Mouse (Mus musculus): ENCODE results near the gene Ugt1a7c. TPM values are rescaled to one million over a fixed set of nuclear protein-coding genes. Genes with fewer than 3 reads are reported as not detected.
"Not testable (repeated sequence)": the region's sequence is repeated elsewhere in the genome, so short reads cannot be mapped to it uniquely, and the experiment has no call there.

Ugt1a7c gene
- polyA plus RNA-seq, 2 experiments from 2014 or later = 0.17 to 0.45 TPM

DNA sequence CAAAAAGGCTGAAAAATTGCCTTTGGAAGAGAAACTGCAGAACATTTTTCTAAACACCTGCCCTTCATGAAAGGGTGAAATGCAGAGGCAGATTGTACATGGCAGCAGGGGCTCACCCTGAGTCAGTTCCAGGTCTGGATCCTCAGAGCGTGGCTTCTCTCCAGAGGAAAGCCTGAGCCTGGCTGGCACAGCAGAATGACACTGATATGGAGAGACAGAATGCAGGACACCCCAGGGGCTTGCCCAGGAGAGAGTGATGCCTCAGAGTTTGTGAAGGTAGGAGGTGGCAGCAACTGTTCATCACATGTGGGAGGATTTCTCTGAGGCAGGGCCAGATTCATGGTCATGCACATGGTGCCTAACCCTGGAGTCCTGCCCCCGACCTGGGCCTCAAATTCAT, 105.1 kb downstream of the Ugt1a7c start:
- no peak for ATAC-seq

DNA sequence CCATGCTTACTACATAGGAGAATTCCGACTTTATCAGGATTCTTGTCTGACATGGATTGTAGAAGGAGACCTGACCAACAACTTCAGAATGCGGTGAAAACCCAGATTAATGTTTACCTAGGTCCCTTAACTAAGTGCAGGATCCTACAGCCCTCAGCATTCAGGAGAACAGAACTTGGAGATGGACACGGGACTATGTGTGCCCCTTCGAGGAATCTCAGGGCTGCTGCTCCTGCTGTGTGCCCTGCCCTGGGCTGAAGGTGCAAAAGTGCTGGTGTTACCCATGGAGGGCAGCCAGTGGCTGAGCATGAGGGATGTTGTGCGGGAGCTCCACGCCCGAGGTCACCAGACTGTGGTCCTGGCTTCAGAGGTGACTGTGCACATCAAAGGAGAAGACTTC, 105.6 kb downstream of the Ugt1a7c start, which contains the start of gene Ugt1a2:
Ugt1a2 (plus strand) TSS at position 146 of the 400 bp plus-strand sequence.
- ATAC-seq = no peak

DNA sequence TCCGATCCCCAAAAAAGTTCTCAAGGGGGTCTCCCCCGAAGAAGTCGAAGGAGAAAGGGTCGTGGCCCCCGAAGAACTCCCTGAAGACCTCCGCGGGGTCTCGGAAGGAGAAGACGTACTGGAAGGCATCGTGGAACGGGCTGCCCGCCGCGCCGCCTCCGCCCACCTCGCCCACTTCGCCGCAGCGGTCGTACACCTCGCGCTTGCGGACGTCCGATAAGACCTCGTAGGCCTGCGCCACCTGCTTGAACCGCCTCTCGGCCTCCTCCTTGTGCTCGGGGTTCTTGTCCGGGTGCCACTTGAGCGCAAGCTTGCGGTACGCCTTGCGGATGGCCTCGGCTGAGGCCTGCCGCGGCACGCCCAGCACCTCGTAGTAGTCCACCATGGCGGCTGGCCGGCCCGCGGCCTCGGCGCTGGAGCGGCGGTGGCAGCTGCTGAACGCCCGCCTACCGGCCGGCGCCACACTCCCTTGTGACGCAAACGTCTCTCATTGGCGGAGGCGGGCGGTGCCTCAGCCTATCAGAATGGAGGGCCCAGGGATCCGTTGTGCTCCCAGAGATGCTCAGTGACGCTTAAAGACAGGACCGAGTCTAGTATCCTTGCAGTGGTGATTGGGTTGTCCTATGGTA, 110.5 kb downstream of the Ugt1a7c start, which contains the start of gene Dnajb3:
Dnajb3 (minus strand) TSS at position 489 of the 629 bp plus-strand sequence.
- ATAC-seq = peak; percentile 77

DNA sequence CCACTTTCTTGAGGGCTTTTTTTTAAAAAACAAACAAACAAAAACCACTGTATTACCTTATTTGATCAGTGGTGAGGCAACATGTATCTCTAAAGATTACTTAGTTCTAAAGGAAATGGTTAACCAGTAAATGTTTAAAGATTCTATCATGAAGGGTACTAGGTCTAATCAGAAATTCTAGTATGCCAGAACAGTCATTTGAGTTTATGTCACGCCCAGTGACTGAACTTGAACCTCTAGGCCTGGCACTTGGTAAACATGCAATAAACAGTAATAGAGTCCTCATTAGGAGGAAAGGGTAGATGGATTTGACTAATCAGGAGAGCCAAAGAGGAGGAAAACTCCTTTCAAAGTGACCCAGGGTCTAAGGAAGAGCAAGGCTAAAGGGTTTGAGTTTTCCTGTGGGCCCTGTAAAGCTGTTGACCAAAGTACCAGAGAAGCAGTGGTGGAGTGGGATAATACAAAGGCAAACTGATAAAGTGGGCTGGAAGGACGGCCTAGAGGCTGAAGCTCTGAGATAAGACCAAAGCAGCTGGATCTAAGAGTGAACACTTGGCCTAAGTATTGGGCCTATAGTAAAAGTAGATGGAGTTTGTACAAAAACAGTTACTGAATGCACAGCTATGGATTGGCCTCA, 112.1 kb downstream of the Ugt1a7c start:
- no peak for ATAC-seq

DNA sequence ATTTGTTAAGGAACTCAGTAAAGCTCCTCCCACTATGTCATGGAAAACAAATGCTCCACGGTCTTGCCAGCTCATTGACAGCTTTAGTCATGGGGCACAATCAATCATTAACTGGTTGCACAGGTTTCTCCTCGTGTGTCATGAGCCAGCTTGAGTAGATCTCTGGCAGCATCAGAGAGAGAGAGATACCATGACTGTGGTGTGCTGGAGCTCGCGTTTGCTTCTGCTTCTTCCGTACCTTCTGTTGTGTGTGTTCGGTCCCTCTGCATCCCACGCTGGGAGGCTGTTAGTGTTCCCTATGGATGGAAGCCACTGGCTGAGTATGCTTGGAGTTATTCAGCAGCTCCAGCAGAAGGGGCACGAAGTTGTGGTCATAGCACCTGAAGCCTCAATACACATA, 117.0 kb downstream of the Ugt1a7c start, which contains the start of gene Ugt1a1:
Ugt1a1 (plus strand) TSS at position 148 of the 400 bp plus-strand sequence.
- ATAC-seq = no peak

DNA sequence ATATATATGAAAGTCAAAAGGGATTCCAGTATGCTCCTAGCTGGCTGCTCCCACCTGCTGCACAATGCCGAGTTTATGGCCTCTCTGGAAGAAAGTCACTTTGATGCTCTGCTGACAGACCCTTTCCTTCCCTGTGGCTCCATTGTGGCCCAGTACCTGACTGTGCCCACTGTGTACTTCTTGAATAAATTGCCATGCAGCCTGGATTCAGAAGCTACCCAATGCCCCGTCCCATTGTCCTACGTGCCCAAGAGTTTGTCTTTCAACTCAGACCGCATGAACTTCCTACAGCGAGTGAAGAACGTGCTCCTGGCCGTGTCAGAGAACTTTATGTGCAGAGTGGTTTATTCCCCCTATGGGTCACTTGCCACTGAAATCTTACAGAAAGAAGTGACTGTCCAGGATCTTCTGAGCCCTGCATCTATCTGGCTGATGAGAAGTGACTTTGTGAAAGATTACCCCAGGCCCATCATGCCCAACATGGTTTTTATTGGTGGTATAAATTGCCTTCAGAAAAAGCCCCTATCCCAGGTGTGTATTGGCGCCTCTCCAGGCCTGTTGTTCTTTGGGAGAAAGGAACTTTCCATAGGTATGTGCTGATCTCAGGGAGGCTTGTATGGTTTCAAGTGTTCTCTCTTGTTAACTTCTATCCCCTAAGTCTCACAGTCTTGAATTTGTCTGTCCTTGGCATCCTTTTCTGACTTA, 117.6 kb downstream of the Ugt1a7c start:
- no peak for ATAC-seq

DNA sequence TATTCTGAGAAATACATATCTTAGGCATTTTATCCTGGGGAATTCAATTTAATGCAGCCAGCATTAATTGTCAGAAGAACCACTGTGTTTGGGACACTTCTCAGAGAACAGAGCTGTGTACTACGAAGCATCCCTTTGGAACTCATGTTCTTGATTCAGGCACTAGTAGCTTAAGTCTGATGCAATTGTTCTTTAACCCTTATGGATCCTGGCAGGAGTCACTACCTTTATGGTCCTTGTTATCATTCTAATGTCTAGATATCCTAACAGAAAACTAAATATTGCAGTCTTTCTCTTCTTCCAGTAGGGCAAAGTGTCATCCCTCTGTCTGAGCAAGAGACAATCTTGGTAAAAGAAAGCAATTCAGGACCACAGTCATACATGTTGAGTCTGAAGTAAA, 118.2 kb downstream of the Ugt1a7c start:
- ATAC-seq = no peak

DNA sequence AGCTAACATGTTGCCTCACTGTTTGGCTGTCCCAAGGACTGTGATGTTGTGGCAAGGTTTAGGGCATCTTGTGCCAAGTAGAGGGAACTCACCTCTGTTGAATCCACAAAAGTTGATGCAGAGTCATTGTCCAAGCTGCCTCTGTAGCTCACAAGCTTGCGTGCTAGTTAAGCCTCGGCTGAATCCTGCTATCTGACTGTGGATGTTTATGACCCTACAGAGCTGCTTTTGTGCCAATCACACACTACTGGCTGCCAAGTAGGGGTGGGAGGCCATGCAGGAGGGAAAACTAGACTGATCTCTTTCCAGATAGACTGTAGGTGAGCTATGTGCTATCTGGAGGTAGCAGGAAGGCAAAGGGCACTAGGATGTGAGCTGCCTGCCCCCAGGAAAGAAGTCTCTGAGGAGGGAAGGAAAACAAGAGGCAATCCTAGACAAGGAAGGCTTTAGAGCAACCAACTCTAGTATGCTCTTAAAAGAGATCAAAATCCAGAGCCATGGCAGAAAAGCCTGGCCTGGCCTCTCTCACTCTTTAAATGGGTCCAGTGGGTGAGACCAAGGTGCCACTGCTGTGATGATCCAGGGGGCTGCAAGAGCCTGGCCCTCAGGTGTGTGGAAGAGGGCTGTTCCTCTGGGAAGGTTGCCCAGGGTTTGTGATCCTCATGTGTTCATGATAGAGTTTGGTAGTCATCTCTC, 119.1 kb downstream of the Ugt1a7c start:
- ATAC-seq = no peak

DNA sequence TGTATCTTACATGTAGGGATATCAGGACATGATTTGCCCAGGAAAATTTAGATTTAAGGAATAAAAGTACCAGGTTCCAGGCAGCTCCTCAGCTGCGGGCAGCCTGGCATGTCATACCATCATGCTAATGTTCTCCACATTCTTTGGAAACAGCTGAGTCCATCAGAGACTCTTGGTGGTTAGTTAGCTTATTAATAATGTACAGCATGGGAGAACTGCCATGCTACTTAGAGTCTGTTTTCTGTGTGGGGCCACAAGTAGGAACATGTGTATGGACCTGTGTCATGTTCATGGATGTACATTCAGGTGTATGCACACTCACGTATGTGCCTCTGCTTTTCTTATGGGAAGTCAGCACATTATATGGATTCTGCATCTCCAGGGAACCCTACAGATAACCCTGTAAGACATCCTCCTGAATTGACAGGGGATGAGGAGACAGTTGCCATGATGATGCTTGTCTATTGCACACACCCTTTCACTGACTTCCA, 119.6 kb downstream of the Ugt1a7c start:
- ATAC-seq = no peak

DNA sequence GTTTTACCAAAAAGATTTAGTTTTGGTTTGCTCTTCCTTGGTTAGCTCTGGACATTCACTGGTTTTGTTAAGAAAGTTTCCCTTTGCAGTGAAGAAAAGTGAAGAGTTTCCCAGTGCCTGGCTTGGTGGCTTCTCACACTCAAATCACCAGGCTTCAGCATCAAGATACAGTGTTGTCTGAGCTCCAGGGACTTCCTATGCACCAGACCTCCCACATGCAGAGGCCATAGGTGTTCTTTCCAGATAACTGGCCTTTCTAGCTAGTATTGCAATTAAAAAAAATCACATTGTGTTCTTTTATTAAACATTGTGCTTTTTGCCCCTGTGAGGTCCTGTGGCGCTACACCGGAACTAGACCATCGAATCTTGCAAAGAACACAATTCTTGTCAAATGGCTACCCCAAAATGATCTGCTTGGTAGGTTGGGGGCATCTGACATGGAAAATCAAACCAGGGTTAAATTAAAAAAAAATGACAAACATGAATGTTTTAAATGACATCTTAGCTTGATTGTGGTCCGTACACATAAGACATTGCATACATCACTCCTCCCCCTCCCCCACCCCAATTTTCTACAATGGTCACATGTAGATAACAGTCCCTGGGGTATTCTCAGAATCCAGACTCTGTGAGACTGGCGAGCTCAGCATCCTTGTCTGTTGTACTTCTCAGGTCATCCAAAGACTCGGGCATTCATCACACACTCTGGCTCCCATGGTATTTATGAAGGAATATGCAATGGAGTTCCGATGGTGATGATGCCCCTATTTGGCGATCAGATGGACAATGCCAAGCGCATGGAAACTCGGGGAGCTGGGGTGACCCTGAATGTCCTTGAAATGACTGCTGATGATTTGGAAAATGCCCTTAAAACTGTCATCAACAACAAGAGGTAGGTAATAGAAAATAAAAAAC, 120.9 kb downstream of the Ugt1a7c start:
- no peak for ATAC-seq

DNA sequence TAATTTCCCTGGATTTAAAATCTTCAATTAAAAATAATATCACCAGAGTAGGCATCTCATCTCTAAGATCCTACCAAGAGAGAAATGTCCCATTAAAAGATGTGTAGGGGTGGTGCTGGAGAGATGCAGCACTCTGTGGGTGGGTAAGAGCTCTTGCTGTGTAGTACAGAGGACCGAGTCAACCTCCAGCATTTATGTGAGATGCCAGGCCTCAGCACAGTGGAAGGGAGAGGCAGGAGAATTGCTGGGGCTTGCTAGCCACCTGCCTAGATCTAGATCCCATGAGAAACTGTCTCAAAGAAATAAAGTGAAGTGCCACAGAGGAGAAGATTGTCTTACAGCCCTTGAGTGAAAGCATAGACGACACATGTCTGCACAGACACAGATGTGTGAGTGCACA, 121.7 kb downstream of the Ugt1a7c start:
- no peak for ATAC-seq

DNA sequence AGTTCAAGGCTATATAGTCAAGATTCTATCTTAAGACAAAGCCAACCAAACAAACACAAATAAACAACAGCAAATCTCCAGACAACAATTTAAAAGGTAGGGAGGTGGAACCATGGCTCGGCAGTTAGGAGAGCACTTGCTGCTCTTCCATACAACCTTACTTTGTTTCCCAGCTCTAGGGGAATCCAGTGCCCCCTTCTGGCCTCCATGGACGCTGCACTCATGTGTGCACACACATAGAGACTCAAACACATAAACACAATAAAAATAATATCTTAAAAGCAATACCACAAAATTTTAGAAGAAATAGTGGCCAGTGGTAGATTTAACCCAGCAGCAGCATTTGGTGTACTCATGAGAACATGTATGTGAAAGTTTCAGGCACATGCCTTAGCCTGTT, 122.3 kb downstream of the Ugt1a7c start:
- ATAC-seq = no peak

DNA sequence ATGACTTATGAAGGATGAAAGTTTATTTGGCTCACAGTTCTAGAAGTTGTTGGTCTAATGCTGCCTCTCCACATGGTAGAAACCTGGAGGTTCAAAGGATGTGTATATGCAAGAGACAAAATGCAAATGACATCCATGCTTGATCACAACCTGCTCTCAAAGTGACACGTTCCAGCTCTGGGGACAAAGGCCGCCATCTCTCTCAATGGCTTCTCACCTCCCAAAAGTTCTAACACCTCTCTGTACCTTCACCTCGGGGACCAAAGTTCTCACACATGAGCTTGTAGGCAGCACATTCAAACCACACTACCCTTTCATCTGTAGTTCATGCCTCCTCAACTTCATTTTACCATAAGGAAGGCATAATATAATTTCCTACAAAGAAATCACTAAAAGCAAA, 122.7 kb downstream of the Ugt1a7c start:
- no peak for ATAC-seq

DNA sequence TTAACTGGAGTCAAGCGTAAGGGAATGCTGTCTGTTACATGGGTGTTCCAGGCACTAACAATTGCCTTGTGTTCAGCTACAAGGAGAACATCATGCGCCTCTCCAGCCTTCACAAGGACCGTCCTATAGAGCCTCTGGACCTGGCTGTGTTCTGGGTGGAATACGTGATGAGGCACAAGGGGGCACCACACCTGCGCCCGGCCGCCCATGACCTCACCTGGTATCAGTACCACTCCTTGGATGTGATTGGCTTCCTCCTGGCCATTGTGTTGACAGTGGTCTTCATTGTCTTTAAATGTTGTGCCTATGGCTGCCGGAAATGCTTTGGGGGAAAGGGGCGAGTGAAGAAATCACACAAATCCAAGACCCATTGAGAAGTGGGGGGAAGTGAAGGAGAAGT, 123.2 kb downstream of the Ugt1a7c start:
- ATAC-seq = no peak

DNA sequence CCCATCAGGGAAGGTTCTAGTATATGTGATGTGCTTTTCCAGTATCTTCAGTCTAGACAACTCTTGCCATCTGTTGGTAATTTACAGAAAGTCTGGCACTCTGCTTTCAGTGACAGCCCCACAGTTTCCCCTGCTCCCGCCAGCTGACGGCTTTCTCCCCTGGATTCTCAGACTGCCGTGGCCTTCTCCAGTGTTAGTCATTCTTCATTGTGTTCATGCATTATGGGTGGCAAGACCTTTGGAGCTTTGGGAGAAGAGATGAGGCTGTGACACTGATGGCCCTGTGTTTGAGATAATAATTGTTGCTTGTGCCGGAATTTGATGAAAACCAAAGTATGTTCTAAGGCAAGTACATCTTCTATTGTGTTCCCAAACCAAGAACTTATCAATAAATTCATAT, 123.7 kb downstream of the Ugt1a7c start:
- no peak for ATAC-seq

DNA sequence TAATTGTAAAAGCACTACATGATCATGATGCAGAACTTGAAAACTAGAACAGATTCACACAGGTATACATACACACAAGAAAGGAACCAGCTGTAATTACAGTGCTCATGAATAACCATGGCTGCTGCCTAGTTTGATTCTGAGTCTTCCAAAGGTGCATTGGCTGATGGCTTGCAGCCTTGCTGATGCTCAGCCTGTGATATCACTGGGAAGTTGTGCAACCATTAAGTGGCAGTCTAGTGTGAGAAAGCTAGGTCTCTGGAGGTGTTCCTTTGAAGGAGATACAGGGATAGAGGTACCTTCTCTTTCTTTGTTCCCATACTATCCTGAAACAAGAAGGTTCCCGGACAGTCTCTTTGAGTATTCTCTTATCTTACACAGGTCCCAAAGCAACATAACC, 124.2 kb downstream of the Ugt1a7c start:
- no peak for ATAC-seq

DNA sequence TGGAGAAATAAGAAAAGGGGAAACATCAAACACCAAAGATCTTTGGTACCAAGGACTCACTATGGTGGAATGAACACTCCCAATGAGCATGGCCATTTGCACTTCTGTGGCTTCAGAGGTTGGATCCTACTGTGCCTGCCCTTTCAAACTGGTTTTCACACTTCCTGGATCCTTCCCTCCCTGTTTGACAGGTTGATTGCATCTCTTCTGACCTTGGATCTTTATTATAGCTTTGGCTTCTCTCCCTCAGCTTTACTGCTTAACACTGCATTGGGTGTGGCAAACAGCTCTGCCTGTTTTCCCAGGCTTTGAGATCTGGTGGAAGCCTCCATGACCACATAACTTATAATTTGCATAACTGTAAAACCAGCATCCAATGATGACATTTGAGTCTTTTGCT, 125.5 kb downstream of the Ugt1a7c start:
- no peak for ATAC-seq

DNA sequence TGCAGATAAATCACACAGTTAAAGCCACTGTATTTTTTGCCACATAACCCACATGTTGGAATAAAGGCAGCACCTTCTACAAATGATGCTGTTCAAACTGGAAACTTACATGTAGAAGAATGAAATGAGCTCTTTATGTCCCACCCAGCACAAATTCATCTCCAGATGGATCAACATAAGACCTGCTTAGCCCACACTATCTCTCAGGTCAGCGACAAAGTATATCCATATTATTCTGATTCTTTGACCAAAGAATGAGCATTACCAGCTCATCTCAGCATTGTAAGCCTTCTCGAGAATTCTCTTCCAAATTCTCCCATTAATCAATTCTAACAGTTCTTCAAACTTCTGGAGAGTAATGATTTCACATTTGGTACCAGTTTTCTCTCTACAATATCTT, 127.4 kb downstream of the Ugt1a7c start:
- no peak for ATAC-seq

DNA sequence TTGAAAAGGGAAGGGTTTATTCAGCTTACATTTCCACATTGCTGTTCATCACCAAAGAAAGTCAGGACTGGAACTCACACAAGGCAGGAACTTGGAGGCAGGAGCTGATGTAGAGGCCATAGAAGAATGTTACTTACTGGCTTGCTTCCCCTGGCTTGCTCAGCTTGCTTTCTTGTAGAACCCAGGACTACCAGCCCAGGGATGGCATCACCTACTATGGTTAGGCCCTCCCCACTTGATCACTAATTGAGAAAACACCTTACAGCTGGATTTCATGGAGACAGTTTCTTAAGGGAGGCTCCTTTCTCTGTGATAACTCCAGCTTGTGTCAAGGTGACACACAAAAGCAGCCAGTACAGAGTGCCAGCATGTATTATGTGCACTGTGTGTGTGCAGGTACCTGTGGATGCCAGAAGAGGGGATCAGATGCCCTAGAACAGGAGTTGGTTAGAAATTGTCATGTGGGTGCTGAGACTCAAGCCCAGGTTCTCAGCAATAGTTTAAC, 128.2 kb downstream of the Ugt1a7c start:
- ATAC-seq = not testable (repeated sequence)

DNA sequence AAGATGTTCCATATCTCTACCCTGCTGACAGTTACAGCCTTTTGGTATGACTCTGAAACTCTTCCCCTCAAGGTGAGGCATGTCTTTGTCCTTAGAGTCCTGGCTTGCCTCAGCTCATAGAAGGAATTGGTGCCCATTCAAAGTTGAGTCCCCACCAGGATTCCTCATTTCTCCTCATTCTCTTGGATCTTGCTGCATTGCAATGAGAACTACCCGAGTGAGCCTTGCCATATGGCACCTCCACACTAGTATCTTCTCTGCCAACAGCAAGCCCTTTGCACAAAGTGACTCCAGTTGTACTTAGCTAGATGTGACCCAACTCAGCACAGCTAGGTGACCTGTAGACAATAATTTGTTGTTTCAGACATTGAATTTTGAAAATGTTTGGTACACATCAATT, 128.7 kb downstream of the Ugt1a7c start:
- no peak for ATAC-seq

DNA sequence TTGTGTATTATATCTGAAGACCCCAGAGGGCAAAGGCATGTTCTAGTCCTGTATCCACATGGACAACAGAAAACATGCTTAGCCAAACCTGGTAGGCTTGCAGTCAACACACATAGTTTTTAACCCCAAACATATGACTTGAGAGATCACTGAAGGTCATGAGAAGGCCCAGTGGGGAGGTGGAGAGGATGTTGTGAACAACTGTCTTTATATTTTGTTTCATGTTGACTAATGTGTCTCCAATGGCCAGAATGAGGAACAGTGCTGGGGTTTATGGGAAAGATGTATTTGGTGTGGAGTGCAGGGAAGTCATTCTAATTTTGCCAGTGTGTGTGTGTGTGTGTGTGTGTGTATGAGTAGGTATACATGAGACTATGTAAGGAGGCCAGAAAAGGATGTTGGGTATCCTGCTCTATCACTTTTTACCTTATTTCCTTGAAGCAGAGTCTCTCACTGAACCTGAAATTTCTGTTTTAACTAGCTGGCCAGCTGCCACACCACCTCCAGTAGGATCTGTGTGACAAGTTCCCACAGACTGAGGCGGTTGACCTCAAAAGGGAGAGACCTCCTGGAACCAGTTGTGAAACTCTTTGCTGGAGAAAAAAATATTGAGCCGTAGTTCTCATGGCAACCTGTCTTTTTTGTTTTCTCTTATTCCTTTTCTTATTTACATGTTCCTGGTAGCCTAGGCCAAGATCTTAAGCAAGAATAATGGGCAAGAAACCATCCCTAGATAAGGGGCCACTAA, 129.3 kb downstream of the Ugt1a7c start:
- no peak for ATAC-seq
